In the genomic region with DNA sequence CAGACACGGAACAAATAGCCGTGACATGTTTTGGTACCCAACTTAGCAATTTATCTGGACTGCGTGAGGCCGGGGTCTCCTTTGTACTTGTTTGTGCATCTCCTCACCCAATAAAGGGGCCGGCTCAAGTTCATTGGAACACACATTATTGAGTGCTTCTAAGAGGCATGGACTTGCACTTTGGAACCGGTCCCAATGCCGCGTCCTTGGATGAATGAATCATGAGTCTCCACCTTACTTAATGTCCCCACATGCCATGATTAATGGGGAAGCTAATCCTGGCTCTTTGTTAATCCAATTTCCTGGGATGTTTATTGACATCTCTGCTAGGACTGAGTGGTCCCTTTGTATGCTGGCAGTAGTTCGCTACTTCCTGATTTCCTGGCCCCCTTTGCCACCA, we compare ENCODE assay signal across 10 mouse cellular contexts.
DNase-seq lines count a peak whose midpoint lies in the region; ATAC-seq lines count a peak whose summit lies in the region.
"Had no signal": no experiment of that assay in that cellular context is flagged by ENCODE, and none has a peak within 500 bp of the region (broad histone marks: within the 10 kb centered on the region; RNA-seq: fewer than 3 reads in every experiment).

No protein-coding gene starts in this region.

- no peak overlapping the region for H3K27ac ChIP-seq in intestine, embryonic 16.5 days (ENCODE audit: low read length)
- H3K27ac ChIP-seq: gastrocnemius, adult 2 months; liver, embryonic 14.5 days had no signal

- no peaks in the 10 kb centered on the region for H3K4me1 ChIP-seq in intestine, embryonic 16.5 days (ENCODE audit: control insufficient read depth, insufficient read depth, low read length)

- H3K9ac ChIP-seq in intestine, embryonic 16.5 days (ENCODE audit: low read depth, low read length), result no peak overlapping the region
- H3K9ac ChIP-seq: liver, embryonic 14.5 days had no signal

- H3K9me3 ChIP-seq in intestine, embryonic 16.5 days (ENCODE audit: control insufficient read depth, low read length), result no peaks in the 10 kb centered on the region

- no peaks in the 10 kb centered on the region for H3K36me3 ChIP-seq in intestine, embryonic 16.5 days (ENCODE audit: control insufficient read depth, insufficient read depth, low read length)

- no peaks in the 10 kb centered on the region for H3K27me3 ChIP-seq in intestine, embryonic 16.5 days (replicated peaks; ENCODE audit: control insufficient read depth, insufficient read depth, low read length)

- no peak overlapping the region for H3K4me3 ChIP-seq in intestine, embryonic 16.5 days (ENCODE audit: low read length)
- H3K4me3 ChIP-seq: gastrocnemius, adult 2 months had no signal

- DNase-seq in right cerebral cortex, postnatal 4 days, result peak; percentile 28
- no peak for DNase-seq in right cerebral cortex, adult 2 months (ENCODE audit: low spot score in 2 of 2)
- peak; percentile 3 for DNase-seq in fat pad, adult 2 months (ENCODE audit: extremely low read depth, low read depth, low spot score)
- no peak for DNase-seq in yolk sac, embryonic 10.5 days (ENCODE audit: low spot score)
- no peak for DNase-seq in left cerebral cortex, postnatal 14 days (ENCODE audit: low spot score in 2 of 2)
- no peak for DNase-seq in heart, adult 8-10 months (ENCODE audit: low spot score)
- DNase-seq: gastrocnemius, adult 2 months; layer of hippocampus, adult 9-11 months had no signal

- WGBS in intestine, embryonic 16.5 days, result 62% methylated on average over 9 of the region's 9 CpGs

- peak; percentile 38; the same call in 1 of the 2 replicates for ATAC-seq in intestine, embryonic 16.5 days

- no peak overlapping the region for H3K4me2 ChIP-seq in intestine, embryonic 16.5 days (ENCODE audit: low read depth, low read length)

- intact Hi-C loops in left cerebral cortex, postnatal 14 days (cut with DNase I), result no loop called here

Comparison
In these comparisons a context has a peak if more than half of its experiments do, and no peak if none do; other contexts are left out.
1. DNase-seq: peak in right cerebral cortex, postnatal 4 days (single experiment) and fat pad, adult 2 months (single experiment); none in right cerebral cortex, adult 2 months (0 of 2), yolk sac, embryonic 10.5 days (single experiment), left cerebral cortex, postnatal 14 days (0 of 2) and heart, adult 8-10 months (single experiment).